Mouse (Mus musculus) cortical plate, adult 2 months (tissue): Measurements from ENCODE around the gene Eif4g3.

Experiments used
- CTCF ChIP-seq: fragments of 200-500 bp; IDR thresholded peaks from 2 replicates; pipeline ENCODE4 v1.5.1; 2011; ENCODE audit warnings: mild to moderate bottlenecking, control low read depth, low read length; ENCODE audit not compliant: insufficient read depth; ENCODE audit errors: extremely low read depth
- POLR2A ChIP-seq: fragments of 200-500 bp; IDR thresholded peaks from 2 replicates; pipeline ENCODE4 v1.6.1; 2011; ENCODE audit warnings: mild to moderate bottlenecking, low read length, control low read depth; ENCODE audit not compliant: insufficient read depth; ENCODE audit errors: extremely low read depth

DNA sequence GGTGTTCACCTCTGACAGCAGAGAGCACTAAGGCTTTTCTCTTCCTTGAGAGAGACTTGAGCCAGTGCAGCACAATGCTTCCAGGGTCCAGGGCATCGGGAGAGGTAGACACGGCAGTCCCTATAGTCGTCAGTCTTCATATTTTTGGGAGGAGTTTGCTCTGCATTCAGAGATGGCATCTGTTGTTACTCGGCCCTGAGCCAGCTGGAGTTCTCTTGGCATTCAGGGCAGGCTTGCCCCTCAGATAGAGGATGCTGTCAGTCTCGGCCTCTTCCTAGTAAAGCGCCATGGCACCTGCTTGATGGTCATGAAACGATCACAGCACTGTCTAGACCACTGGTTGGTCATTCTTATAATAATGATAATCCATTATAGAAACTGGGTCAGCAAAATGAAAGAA is 131.2 kb downstream of the Eif4g3 start:
- TF ChIP-seq POLR2A: no peak
- TF ChIP-seq CTCF: no peak
